Comparison of ENCODE assay signal across 8 mouse cellular contexts in genomic region chr5:88929392-88930094, GRCm38 (mm10). TPM values are rescaled to one million over a fixed set of nuclear protein-coding genes. Genes with fewer than 3 reads are reported as not detected.
A peak's percentile ranks its signal among the peaks of the same experiment; 100 is the strongest.
DNase-seq lines count a peak whose midpoint lies in the region; ATAC-seq and TF ChIP-seq lines count a peak whose summit lies in the region.

No protein-coding gene starts in this region.

- H3K9ac ChIP-seq in embryonic facial prominence, embryonic 14.5 days (ENCODE audit: low read depth, low read length): no peak overlapping the region
- no peak overlapping the region for H3K9ac ChIP-seq in midbrain, postnatal 0 days (replicated peaks; ENCODE audit: low read length, poor library complexity, severe bottlenecking)

- no peaks in the 10 kb centered on the region for H3K27me3 ChIP-seq in embryonic facial prominence, embryonic 14.5 days (replicated peaks; ENCODE audit: control insufficient read depth, insufficient read depth, low read length)
- no peaks in the 10 kb centered on the region for H3K27me3 ChIP-seq in limb, embryonic 10.5 days (ENCODE audit: low read depth, poor library complexity, severe bottlenecking)
- no peaks in the 10 kb centered on the region for H3K27me3 ChIP-seq in midbrain, postnatal 0 days (ENCODE audit: insufficient read depth, low read length)
- H3K27me3 ChIP-seq in testis, adult 2 months (ENCODE audit: control insufficient read depth, insufficient read depth, low read length): no peaks in the 10 kb centered on the region

- H3K4me3 ChIP-seq in embryonic facial prominence, embryonic 14.5 days (ENCODE audit: low read depth, low read length): no peak overlapping the region; the same call in 1 of the 2 replicates
- no peak overlapping the region for H3K4me3 ChIP-seq in limb, embryonic 10.5 days
- peak overlapping the region; percentile 9; the same call in 1 of the 2 replicates for H3K4me3 ChIP-seq in midbrain, postnatal 0 days (ENCODE audit: low read depth, low read length)
- H3K4me3 ChIP-seq in testis, adult 2 months (ENCODE audit: control insufficient read depth, low read depth, low read length): peak overlapping the region; percentile 44

- no peak for TF ChIP-seq POLR2A in testis, adult 2 months (IDR thresholded peaks at IDR 0.05; ENCODE audit: control insufficient read depth, low read depth, low read length)

- TF ChIP-seq CTCF in midbrain, postnatal 0 days (IDR thresholded peaks at IDR 0.05): peak; percentile 60
- TF ChIP-seq CTCF in testis, adult 2 months (IDR thresholded peaks at IDR 0.05; ENCODE audit: control insufficient read depth, insufficient read depth, insufficient replicate concordance, low read depth, low read length): no peak

- no peaks in the 10 kb centered on the region for H3K36me3 ChIP-seq in embryonic facial prominence, embryonic 14.5 days (ENCODE audit: control insufficient read depth, insufficient read depth, low read length)
- H3K36me3 ChIP-seq in limb, embryonic 10.5 days: no peaks in the 10 kb centered on the region
- no peaks in the 10 kb centered on the region for H3K36me3 ChIP-seq in midbrain, postnatal 0 days (ENCODE audit: insufficient read depth, low read length)
- no peaks in the 10 kb centered on the region for H3K36me3 ChIP-seq in testis, adult 2 months (ENCODE audit: control insufficient read depth, insufficient read depth, low read length)

- peak; percentile 87 for ATAC-seq in embryonic facial prominence, embryonic 14.5 days (ENCODE audit: low read depth)
- ATAC-seq in midbrain, postnatal 0 days (ENCODE audit: low FRiP score): peak; percentile 80

- DNase-seq in adrenal gland, postnatal 25 days: peak; percentile 75
- DNase-seq in embryonic facial prominence, embryonic 14.5 days (ENCODE audit: low spot score): peak; percentile 91
- peak; percentile 74 to 86 for DNase-seq in heart, adult 9 months (ENCODE audit: low spot score in 2 of 2)
- peak; percentile 97 for DNase-seq in kidney, adult 9 months
- peak; percentile 43 for DNase-seq in limb, embryonic 10.5 days (ENCODE audit: low spot score)
- peak; percentile 82 for DNase-seq in midbrain, postnatal 0 days (ENCODE audit: low spot score)
- no peak for DNase-seq in urinary bladder, postnatal 25 days (ENCODE audit: low spot score)

- no peak overlapping the region for H3K27ac ChIP-seq in embryonic facial prominence, embryonic 14.5 days (replicated peaks; ENCODE audit: low read depth, low read length)
- no peak overlapping the region for H3K27ac ChIP-seq in limb, embryonic 10.5 days
- peak overlapping the region; percentile 27 for H3K27ac ChIP-seq in midbrain, postnatal 0 days (ENCODE audit: low read depth, low read length)
- no peak overlapping the region for H3K27ac ChIP-seq in testis, adult 2 months (ENCODE audit: control insufficient read depth, insufficient read depth, low read depth, low read length)

- 21% methylated on average over 18 of the region's 18 CpGs for WGBS in embryonic facial prominence, embryonic 14.5 days
- 56% methylated on average over 18 of the region's 18 CpGs for WGBS in limb, embryonic 10.5 days
- WGBS in midbrain, postnatal 0 days: 24% methylated on average over 18 of the region's 18 CpGs

- H3K4me1 ChIP-seq in embryonic facial prominence, embryonic 14.5 days (ENCODE audit: control insufficient read depth, insufficient read depth, low read length): peaks cover 25% of the 10 kb centered on the region
- peaks cover 19% of the 10 kb centered on the region for H3K4me1 ChIP-seq in limb, embryonic 10.5 days
- peaks cover 8% of the 10 kb centered on the region; the same call in 1 of the 2 replicates for H3K4me1 ChIP-seq in midbrain, postnatal 0 days (ENCODE audit: insufficient read depth, low read length)
- H3K4me1 ChIP-seq in testis, adult 2 months (ENCODE audit: control insufficient read depth, insufficient read depth, low read length): peaks cover 6% of the 10 kb centered on the region

- H3K4me2 ChIP-seq in embryonic facial prominence, embryonic 14.5 days (ENCODE audit: low read depth, low read length): peak overlapping the region; percentile 41
- peak overlapping the region; percentile 45 for H3K4me2 ChIP-seq in midbrain, postnatal 0 days (ENCODE audit: low read depth, low read length, poor library complexity, severe bottlenecking)

- no peaks in the 10 kb centered on the region for H3K9me3 ChIP-seq in embryonic facial prominence, embryonic 14.5 days (ENCODE audit: control insufficient read depth, low read length)
- no peaks in the 10 kb centered on the region for H3K9me3 ChIP-seq in limb, embryonic 10.5 days (replicated peaks)
- no peaks in the 10 kb centered on the region for H3K9me3 ChIP-seq in midbrain, postnatal 0 days (ENCODE audit: low read length)

RNA-seq across cellular contexts. Expression of gene Slc4a4, which starts 42.9 kb away (rescaled TPM):
- total RNA-seq in adrenal gland, postnatal 25 days (2021): 30.5 and 46.1 TPM in 2 replicates
- 4.0 and 4.5 TPM in 2 replicates for polyA plus RNA-seq in embryonic facial prominence, embryonic 14.5 days (2014; fragmentation: Nextera tagmentation; extraction: Ambion mirVana)
- polyA plus RNA-seq in limb, embryonic 10.5 days (2016; fragmentation: Nextera tagmentation; extraction: Ambion mirVana): 2.2 and 2.5 TPM in 2 replicates
- total RNA-seq in midbrain, postnatal 0 days (2014; rRNA removed): 57.3 and 61.6 TPM in 2 replicates
- 16.7 and 17.4 TPM in 2 replicates for polyA plus RNA-seq in midbrain, postnatal 0 days (2015; fragmentation: Nextera tagmentation; extraction: Ambion mirVana)
- polyA plus RNA-seq in testis, adult 2 months (2012; rRNA removed): 0.38 and 0.47 TPM in 2 replicates

Comparison
In these comparisons a context has a peak if more than half of its experiments do, and no peak if none do; other contexts are left out.
1. H3K4me3 ChIP-seq: peak in midbrain, postnatal 0 days (single experiment) and testis, adult 2 months (single experiment); none in embryonic facial prominence, embryonic 14.5 days (single experiment) and limb, embryonic 10.5 days (single experiment).